Mouse (Mus musculus) granulocyte monocyte progenitor cell, adult 5-6 weeks (primary cell): Measurements from ENCODE around the gene Nsl1. TPM values are rescaled to one million over a fixed set of nuclear protein-coding genes. Genes with fewer than 3 reads are reported as not detected.
"Not testable (repeated sequence)": the region's sequence is repeated elsewhere in the genome, so short reads cannot be mapped to it uniquely, and the experiment has no call there.

Experiments
- ATAC-seq: replicated peaks from 2 replicates; pipeline ENCODE4 v1.8.0; 2016; ENCODE audit warnings: mild to moderate bottlenecking, moderate TSS enrichment, inconsistent platforms; ENCODE audit not compliant: poor library complexity, severe bottlenecking
- total RNA-seq, 2 experiments: library from RNA; stranded (forward) in 1 of 2; stranded (reverse) in 1 of 2; fragments of 200-712, 200-1000 nt in 1 of 2; fragments of >200 nt in 1 of 2; fragmentation: Nextera tagmentation in 1 of 2; gene quantifications; 2 replicates each; pipeline ENCODE4 v1.2.3; 2014 to 2017

The Nsl1 gene
- total RNA-seq (2014; fragmentation: Nextera tagmentation) (11.1 and 12.6 TPM in 2 replicates), total RNA-seq (2017) (14.1 and 17.6 TPM in 2 replicates)

DNA sequence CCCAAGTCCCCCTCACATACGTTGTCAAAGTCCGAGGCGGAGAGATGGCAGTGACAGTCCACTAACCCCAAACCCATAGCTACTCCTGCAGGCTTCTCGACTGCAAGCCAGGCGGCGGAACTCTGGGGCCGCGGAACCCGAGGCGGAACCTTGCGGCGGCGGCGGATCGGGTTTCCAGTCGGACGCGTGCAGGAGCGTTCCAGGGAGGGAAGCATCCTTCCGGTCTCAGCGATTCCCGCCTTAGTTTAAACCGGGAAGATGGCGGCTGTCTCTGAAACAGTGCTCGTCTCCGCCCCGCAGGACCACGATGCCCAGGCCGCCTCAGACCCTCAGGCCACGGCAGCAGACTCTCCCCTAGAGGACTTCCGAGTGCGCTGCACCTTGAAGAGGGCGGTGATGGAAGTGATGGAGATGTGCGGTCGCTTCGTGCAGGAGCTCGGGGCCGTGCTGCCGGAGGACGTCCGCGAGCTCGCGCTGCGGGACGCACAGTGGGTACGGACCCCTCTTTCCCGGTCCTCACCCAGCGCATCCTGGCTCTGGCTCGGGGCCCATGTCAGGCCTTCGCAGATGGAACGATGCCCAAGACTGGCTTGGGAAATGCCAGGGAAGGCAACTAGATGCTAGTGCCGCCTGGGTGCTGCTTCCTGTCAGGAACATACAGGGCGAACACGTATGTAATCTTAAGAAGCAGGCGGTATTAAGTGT is at the start of gene Nsl1, which contains the start of gene Tatdn3:
TSS of gene Nsl1 (plus strand) at position 232 of the 705 bp plus-strand sequence.
TSS of gene Tatdn3 (minus strand) at position 152 of the 705 bp plus-strand sequence.
- peak; percentile 95 for ATAC-seq

GRCm38 (mm10) chr1:191014271-191014670 is 48.5 kb upstream of the Nsl1 start:
- ATAC-seq = no peak

GRCm38 (mm10) chr1:191019803-191020202 is 43.0 kb upstream of the Nsl1 start:
- no peak for ATAC-seq

DNA sequence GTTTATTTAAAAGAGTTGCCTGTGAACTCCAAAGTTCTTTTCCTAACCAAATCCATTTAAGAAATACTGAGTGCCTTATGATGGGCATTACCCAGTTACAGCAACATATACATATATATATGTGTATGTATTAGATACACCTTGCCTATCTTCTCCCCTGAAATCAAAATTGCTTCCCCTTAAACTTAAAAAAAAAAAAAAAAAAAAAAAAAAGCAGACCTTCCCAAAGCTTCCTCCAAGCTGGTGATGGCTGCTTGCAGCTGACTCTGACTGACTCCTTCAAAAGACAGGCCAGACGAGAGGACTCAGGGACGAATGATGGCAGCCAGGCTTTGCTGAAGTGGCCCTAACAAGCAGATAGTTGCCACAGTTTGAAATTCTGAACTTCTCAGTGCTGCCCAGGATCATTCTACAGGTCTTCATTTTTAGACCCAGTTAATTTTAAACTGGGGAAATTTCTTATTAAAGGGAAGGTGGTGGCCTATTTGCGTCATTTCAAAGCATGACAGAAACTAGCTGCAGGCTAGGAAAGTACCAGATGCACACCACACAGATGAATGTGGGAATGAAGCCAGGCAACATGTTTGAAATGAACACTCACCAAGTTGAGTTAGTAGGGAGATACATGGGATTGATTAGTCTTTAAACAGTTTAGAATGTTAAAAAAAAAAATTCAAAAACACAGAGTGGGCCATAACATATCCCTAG is 42.4 kb upstream of the Nsl1 start:
- no peak for ATAC-seq

- ATAC-seq = no peak
These were observed 41.8 kb upstream of the Nsl1 start for GRCm38 (mm10) chr1:191021016-191021415.

DNA sequence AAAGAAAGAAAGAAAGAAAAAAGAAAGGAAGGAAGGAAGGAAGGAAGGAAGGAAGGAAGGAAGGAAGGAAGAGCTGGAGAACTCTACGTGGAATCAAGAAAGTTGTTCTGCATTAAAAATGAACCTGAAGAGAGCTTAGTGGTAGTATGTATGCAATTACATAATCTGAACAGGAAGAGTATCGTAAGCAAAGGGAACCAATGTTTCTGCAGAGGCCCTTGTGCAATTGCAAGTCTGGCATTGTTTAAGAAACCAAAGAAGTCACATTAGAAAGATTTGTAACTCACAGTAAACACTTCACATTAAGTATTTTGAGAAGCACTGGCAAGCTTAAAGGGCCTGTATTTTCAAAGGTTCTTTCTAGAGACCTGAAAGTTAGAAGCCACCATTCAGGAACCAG is 39.7 kb upstream of the Nsl1 start:
- ATAC-seq = peak; percentile 57

GRCm38 (mm10) chr1:191023806-191024205 is 39.0 kb upstream of the Nsl1 start:
- ATAC-seq = not testable (repeated sequence)

DNA sequence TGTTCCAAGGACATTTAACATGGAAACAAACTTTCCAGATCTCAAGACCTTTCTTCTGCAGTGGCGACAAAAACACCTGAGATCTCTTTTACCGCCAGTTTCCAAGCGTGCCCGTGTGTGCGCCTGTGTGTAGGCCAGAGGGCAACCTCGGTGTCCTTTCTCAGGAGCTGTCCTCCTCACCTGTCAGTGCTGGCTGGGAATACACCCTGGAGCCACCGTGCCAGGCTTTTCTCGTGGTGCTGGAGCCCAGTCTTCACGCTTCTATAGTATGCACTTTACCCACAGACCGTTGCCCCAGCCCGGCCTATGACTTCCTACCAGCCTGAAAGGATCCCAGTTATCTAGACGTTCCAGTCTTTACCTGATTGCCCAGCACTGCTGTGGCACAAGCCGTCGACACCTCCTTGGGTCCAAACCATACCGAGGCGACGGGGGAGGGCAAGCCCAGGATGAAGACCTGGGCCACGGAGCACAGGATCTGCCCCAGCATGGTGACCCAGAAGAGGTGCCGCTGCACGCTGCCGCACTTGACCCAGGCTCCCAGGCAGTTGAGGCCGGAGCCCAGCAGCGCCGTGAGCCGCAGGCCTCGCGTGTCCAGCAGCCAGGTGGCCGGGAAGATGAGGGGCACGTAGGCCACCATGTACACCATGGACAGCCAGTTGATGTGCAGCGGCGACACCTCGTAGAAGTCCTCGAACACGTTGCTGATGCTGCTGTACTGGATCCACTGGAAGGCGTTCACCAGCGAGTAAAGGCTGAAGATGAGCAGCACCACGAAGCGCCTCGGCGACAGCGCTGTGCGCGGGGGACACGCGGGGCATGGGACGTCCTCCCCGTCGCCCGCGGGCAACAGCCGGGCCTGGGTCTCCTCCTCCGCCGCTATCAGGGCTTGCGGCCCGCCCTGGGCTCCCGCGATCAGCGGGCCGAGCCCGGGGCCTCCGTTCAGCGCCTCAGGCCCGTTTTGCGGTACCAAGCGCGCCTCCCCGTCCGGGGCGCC is 37.5 kb upstream of the Nsl1 start:
- ATAC-seq = 0 out of 2 replicates have a peak, but pooled peaks have one; percentile 1

DNA sequence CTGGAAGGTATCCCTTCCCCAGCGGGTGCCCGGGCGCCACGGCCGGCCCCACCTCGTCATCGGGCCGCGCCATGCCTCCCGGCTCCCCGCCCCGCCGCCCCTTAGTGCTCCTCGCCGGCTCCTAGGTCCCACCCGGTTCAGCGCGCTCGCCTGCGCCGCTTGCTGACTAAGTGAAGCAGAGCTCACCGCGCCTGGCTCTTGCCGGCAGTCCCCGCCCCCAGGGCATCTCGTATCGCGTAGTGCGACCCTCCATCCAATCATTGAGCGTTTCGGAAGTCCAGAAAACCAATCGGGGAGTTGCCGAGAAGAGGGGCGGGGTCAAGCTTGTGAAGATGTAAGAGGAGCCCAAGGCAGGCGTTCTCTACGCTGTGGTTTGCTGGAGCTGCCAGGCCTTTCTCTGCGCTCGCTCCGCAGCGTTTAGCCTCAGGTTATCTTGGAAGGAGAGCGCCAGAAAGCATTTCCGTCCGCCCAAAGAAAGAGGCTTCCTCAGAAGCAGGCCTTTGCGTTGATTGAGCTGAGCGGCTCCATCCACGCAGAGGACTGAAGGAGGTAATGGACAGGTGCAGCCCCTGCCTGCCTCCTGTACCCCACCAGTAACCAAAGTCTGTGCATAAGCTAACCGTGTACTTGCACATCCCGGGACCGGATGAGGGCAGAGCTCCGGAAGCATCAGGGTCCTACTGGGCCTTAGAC is 36.6 kb upstream of the Nsl1 start, which contains the start of gene Flvcr1:
TSS of gene Flvcr1 (minus strand) at position 138 of the 693 bp plus-strand sequence.
- ATAC-seq = peak; percentile 87

- ATAC-seq = no peak
These were observed 32.6 kb upstream of the Nsl1 start for GRCm38 (mm10) chr1:191030182-191030581.

- not testable (repeated sequence) for ATAC-seq
These were observed 31.8 kb upstream of the Nsl1 start for GRCm38 (mm10) chr1:191030922-191031425.

DNA sequence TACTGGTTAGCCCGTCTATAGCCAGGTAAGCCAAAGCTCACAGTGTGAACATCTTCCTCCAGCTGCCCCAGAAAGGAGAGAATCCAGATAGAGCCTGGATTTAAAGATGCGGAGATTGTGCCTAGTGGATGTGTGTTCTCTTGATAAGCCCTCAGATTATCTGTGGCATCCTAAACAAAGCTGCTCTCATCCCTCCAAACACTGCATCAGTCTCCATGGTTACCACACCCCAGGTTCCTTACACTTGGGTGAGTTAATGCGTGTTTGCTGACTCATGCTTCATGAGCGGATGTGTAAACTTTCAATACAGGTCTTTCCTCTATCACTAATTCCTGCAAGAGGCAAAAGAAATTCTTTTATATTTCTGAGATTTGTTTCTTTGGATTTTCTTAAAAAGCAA is 27.2 kb upstream of the Nsl1 start:
- ATAC-seq = no peak; the same call in 1 of the 2 replicates

DNA sequence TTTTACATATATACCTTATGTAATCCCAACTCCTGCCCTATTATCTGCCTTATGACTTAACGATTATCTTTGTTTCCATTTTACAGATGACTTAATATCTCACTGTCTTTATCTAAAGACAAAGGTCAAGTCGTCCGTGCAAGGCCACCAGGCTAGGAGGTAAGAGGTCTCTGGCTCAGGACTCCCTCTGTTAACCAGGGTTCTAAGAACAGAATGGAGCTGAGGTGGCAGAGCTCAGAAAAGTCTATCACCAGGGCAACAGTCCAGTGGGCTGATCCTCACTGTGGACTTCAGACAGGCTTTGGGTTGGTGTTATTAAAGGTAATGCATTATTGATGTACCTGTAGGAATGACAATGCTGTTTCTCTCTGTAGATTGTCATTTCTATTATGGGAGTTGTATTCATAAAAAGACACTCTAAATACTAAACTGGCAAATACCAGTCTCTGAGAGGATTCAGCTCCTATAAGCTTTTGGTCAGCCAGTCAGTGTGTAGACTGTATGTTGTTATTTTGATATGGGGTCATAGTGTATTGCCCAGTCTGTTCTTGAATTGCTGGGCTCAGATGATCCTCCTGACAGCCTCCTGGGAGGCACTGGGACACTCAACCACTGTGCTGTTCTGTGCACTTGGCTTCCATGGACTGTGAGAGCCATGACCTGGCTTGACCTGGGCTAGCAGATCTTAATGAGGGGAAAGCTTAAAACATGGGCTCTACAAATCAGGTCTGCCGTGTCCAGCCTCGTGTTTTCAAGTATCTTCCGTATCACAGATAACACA is 26.1 kb upstream of the Nsl1 start, which contains the start of gene Spata45:
TSS of gene Spata45 (plus strand) at position 86 of the 781 bp plus-strand sequence.
- no peak for ATAC-seq

DNA sequence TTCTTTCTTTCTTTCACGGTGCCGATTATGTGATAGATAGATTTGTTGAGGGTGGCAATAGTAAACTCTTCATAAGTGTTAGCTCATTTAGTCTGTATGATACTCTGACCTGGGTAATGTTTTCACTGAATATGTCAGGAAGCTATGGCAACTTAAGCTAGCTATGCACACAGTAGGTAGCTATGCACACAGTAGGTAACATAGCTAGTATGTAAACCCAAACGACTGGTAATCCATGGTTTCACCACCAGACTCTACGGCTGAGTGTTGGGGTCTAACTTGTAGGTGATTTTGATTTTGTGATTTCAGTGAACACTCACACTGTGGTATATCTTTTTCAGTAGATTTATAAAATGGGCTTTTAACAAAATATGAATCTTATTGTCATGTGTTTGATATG is 24.8 kb upstream of the Nsl1 start:
- ATAC-seq = no peak

DNA sequence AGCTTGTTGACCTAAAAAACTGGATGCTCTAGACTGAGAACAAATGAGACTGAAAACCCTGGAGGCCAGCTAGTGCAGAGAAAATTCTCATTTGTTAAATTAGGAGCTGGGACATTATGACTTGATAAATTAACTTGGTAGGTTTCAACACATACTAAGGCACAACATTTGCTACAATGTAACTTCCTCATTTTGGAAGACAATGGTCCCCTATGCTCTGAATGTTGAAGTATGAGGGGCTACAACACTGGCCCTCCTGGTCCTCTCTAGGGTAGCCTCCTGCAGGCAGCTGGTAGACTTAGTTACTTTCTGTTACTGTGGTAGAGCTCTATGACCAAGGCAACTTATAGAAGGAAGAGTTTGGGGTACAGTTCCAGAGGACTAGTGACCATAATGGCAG is 21.5 kb upstream of the Nsl1 start:
- ATAC-seq = peak; percentile 85

- no peak for ATAC-seq
These were observed 20.7 kb upstream of the Nsl1 start for GRCm38 (mm10) chr1:191042106-191042505.

DNA sequence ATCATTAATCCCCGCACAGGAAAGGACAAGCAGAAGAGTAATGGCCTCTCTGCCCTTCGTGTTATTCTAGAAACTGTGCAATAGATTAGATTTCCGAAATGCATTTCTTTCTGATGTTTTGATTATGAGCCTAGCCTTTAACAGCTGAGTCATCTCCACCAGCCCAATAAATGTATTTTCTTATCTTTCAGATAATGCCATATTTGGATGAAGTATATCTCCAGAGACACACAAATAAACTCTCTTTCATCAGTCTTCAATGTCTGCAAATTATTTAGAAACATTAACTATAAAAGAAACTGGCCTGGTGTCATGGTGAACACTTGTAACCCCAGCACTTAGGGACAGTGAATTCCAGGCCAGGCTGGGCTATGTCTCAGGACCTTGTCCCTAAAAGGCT is 20.1 kb upstream of the Nsl1 start:
- no peak for ATAC-seq

DNA sequence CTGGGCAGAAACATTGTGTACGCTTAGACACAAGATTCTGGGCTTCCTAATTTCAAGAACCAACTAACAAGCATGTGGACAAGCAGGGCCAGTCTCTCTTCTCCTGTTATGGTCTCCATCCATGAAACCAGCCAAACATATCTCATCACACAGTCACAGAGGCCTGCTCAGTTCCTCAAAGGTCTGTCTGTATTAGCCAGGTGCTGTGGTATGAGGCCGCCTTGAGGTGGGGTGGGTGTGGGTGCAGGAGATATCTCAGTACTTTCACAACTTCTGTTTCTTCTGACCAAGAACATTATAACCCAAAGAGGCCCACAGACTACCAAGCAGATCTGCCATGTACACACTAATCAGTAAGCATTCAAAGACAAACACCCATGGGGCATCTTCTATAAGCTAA is 17.5 kb upstream of the Nsl1 start:
- ATAC-seq = no peak
